Mouse (Mus musculus) liver, embryonic 12.5 days (tissue): ENCODE measurements around the gene Slx1b. TPM values are rescaled to one million over a fixed set of nuclear protein-coding genes. Genes with fewer than 3 reads are reported as not detected.
A peak's percentile ranks its signal among the peaks of the same experiment; 100 is the strongest.

Experiments used
- ATAC-seq: fragments of 200-750 bp; cut with Nextera tagmentation; 2 replicates; pipeline ENCODE4 v1.8.0; 2017; ENCODE audit warnings: moderate number of reproducible peaks, mild to moderate bottlenecking, moderate library complexity
- H3K27ac ChIP-seq: fragments of 300-500 bp; sonication (generic); 2 replicates; pipeline ENCODE4 v1.5.1; 2016; ENCODE audit warnings: mild to moderate bottlenecking
- H3K27me3 ChIP-seq: fragments of 300-500 bp; sonication (generic); replicated peaks from 2 replicates; pipeline ENCODE4 v1.6.1; 2016; ENCODE audit warnings: mild to moderate bottlenecking, moderate library complexity
- H3K36me3 ChIP-seq: fragments of 300-500 bp; sonication (generic); 2 replicates; pipeline ENCODE4 v1.6.1; 2016; ENCODE audit warnings: mild to moderate bottlenecking, moderate library complexity
- H3K4me1 ChIP-seq: fragments of 300-500 bp; sonication (generic); 2 replicates; pipeline ENCODE4 v1.6.1; 2016
- H3K4me2 ChIP-seq: fragments of 300-500 bp; sonication (generic); 2 replicates; pipeline ENCODE4 v1.6.1; 2016; ENCODE audit warnings: mild to moderate bottlenecking, moderate library complexity
- H3K4me3 ChIP-seq: fragments of 300-500 bp; sonication (generic); 2 replicates; pipeline ENCODE4 v1.5.1; 2016; ENCODE audit warnings: mild to moderate bottlenecking, moderate library complexity
- H3K9ac ChIP-seq: fragments of 300-500 bp; sonication (generic); 2 replicates; pipeline ENCODE4 v1.6.1; 2016; ENCODE audit warnings: mild to moderate bottlenecking, moderate library complexity
- H3K9me3 ChIP-seq: fragments of 300-500 bp; sonication (generic); replicated peaks from 2 replicates; pipeline ENCODE4 v1.6.1; 2016; ENCODE audit warnings: mild to moderate bottlenecking, moderate library complexity
- WGBS: fragments of 180-500 bp; shearing (Covaris S2); methylation state at CpG from one replicate; pipeline ENCODE4 v1.1.7; 2016; ENCODE audit not compliant: insufficient replicate concordance; 5-methylcytosine and 5-hydroxymethylcytosine counted together
- polyA plus RNA-seq: library from polyadenylated mRNA; unstranded; fragments of >200 nt; fragmentation: Nextera tagmentation; extraction: Ambion mirVana; gene quantifications from 2 replicates; pipeline ENCODE4 v1.2.1, GENCODE M21; 2016

The Slx1b gene
- polyA plus RNA-seq, 1 experiment from 2014 or later, result 5.1 TPM

DNA sequence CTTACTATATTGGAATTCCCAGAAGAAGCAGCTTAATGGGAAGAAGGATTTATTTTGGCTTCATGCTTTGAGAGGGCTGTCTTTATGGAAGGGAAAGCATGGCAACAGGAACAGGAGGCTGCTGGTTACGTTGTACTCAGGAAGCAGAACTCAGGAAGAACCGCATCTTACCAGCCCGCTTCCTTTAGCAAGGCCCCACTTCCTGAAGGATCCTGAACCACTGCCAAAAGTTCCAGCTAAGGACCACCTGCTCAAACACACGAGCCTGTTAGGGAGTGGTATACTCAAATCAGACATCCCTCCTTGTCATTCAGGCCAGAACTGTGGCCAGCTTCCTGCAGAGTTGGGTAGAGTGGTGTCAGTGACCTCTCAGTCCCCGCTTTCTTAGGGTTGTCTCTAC lies 27.1 kb downstream of the Slx1b start:
- Histone ChIP-seq H3K27ac (no peak overlapping the region; the same call in 1 of the 2 replicates), H3K4me2 (no peak overlapping the region), H3K27me3 (no peaks in the 10 kb centered on the region), H3K36me3 (peaks cover 94% of the 10 kb centered on the region), H3K4me1 (peaks cover 7% of the 10 kb centered on the region; the same call in 1 of the 2 replicates), H3K4me3 (no peak overlapping the region), H3K9me3 (no peaks in the 10 kb centered on the region), H3K9ac (no peak overlapping the region)
- 66% methylated on average over 5 of the region's 5 CpGs for WGBS
- no peak for ATAC-seq

DNA sequence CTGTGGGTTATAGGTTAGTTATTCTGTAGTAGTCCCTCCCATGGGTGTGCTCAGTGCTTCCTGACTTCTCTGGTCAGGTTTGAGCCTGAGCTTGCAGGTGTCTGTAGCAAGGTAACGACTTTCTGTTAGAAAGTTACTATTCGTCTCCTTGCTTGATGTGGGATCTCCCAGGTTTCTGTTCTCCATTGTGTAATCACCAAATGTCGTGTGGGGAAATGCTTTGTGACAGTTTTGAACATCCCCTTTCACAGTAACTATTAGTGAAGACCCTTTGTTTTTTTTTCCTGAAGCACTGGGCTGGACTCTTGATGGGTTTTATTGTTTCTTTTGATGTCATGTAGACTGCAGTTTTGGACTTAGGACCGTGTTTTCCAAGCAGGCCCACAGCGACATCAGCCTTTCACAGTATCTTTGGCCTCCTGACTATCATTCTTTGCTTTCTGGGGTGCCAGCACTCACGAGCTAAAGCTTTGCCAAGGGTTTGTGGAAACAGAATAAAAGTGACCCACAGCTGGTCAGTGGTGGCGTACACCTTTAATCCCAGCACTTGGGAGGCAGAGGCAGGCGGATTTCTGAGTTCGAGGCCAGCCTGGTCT lies 28.0 kb downstream of the Slx1b start:
- Histone ChIP-seq H3K36me3 (peaks cover 93% of the 10 kb centered on the region), H3K27ac (no peak overlapping the region), H3K9ac (no peak overlapping the region), H3K9me3 (no peaks in the 10 kb centered on the region), H3K27me3 (no peaks in the 10 kb centered on the region), H3K4me3 (no peak overlapping the region), H3K4me2 (no peak overlapping the region), H3K4me1 (peaks cover 7% of the 10 kb centered on the region; the same call in 1 of the 2 replicates)
- ATAC-seq, result no peak
- 79% methylated on average over 9 of the region's 9 CpGs for WGBS

DNA sequence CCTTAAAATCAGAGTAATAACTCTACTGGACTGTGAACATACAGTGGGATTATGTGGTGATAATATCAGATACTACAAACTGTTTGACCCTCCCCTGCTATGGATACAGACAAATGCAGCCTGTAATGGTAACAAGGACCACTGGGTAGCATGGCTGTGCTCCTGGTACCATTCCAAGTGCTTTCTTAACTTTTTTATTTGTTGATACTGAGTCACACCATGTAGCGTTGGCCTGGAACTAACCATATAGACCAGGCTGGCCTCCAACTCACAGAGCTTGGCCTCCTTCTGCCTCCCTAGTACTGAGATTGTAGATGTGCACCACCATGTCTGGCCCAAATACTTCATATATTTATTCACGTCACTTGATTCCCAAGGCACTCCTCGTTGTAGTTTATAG lies 30.3 kb downstream of the Slx1b start:
- no peak overlapping the region for H3K4me2 ChIP-seq
- 82% methylated on average over 3 of the region's 3 CpGs for WGBS
- no peaks in the 10 kb centered on the region for H3K27me3 ChIP-seq
- no peak overlapping the region for H3K27ac ChIP-seq
- no peaks in the 10 kb centered on the region for H3K9me3 ChIP-seq
- H3K9ac ChIP-seq, result no peak overlapping the region
- H3K4me3 ChIP-seq, result no peak overlapping the region
- peaks cover 82% of the 10 kb centered on the region for H3K36me3 ChIP-seq
- ATAC-seq, result no peak
- H3K4me1 ChIP-seq, result peaks cover 7% of the 10 kb centered on the region; the same call in 1 of the 2 replicates

DNA sequence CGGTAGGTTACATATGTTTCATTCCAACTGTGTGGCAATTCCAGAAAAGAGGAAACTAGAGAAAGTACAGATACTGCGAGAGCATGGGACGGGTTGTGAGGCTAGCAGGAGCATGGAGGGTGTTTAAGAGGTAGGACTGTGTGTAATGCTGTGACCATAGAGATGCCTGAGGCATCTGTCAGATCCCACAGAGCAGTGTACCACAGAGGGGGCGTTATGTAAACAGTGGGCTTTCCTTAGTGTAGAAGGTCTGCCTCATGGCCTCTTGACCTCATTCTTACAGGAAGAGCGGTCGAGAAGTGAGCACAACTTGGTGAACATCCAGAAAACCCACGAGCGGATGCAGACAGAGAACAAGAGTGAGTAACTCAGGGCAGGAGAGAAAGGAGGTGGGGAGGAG lies 31.9 kb downstream of the Slx1b start:
- no peak overlapping the region for H3K4me2 ChIP-seq
- no peak overlapping the region for H3K4me3 ChIP-seq
- no peaks in the 10 kb centered on the region for H3K27me3 ChIP-seq
- H3K27ac ChIP-seq, result no peak overlapping the region
- 0 out of 2 replicates have a peak, but pooled peaks cover 2% of the 10 kb centered on the region for H3K4me1 ChIP-seq
- no peak for ATAC-seq
- peaks cover 69% of the 10 kb centered on the region for H3K36me3 ChIP-seq
- H3K9ac ChIP-seq, result no peak overlapping the region
- H3K9me3 ChIP-seq, result no peaks in the 10 kb centered on the region
- 80% methylated on average over 8 of the region's 8 CpGs for WGBS

DNA sequence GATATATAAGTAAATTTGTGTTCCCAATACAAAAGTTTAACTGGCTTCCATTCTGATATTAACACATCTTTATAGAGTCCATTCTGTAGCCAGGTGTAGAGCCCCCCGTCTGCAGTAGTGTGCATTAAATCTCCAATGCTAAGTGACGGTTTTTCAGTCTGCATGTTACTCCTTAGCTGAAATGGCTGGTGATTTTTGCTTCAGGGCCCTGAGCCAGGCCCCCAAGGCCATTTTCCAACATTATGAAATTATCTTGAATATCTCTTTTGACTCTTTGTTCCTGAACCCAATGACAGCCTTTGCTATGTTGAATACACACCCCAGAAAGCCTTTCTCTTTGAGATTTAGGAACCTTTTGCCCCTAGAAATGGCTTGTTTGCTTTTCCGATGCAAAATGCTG lies 35.8 kb downstream of the Slx1b start:
- H3K27ac ChIP-seq, result no peak overlapping the region

DNA sequence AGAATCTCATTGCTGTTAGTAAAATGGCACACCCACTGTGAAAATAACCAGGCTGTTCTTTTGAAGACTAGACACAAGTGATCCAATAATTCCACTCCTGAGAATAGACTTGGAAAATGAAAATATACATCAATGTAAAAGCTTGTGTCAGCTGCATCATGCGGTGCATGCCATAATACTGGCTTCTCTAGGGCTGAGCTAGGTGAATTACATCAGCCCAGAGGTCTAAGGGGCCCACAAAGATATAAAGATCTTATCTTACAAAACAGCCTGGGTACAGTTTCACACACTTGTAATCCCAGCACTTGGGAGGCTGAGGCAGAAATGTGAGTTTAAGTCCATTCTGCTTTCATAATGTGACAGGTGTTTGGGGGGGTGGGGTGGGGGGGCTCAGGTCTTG lies 38.1 kb downstream of the Slx1b start:
- no peak overlapping the region for H3K27ac ChIP-seq
- H3K4me1 ChIP-seq, result peaks cover 48% of the 10 kb centered on the region
- 76% methylated on average over 1 of the region's 1 CpGs for WGBS
- no peaks in the 10 kb centered on the region for H3K9me3 ChIP-seq
- no peak overlapping the region for H3K9ac ChIP-seq
- no peaks in the 10 kb centered on the region for H3K27me3 ChIP-seq
- H3K4me2 ChIP-seq, result no peak overlapping the region
- H3K4me3 ChIP-seq, result no peak overlapping the region
- peaks cover 21% of the 10 kb centered on the region for H3K36me3 ChIP-seq
- no peak for ATAC-seq

More for the DNA sequence above, 35.8 kb downstream of the Slx1b start:
- Histone ChIP-seq H3K27me3 (no peaks in the 10 kb centered on the region), H3K4me3 (no peak overlapping the region), H3K9ac (no peak overlapping the region), H3K4me1 (peaks cover 27% of the 10 kb centered on the region), H3K4me2 (no peak overlapping the region), H3K9me3 (no peaks in the 10 kb centered on the region), H3K36me3 (peaks cover 40% of the 10 kb centered on the region)
- no peak for ATAC-seq
- WGBS, result 80% methylated on average over 3 of the region's 3 CpGs

DNA sequence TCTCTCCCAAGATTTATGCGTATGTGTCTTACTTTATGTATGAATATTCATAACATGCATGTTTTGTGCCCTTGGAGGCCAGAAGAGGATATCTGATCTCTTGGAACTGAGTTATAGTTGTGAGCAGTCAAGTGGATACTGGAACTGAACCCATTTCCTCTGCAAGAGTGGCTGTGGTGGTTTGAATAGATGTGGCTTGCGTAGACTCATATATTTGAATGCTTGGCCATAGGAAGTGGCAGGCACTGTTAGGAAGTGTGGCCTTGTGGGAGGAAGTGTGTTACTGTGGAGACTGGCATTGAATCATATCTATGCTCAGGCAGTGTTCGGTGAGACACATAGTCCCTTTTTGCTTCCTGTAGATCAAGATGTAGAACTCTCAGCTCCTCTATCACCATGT lies 39.9 kb downstream of the Slx1b start:
- WGBS, result 58% methylated on average over 3 of the region's 3 CpGs
- 0 out of 2 replicates have a peak, but pooled peaks have one; percentile 25 for ATAC-seq
- H3K36me3 ChIP-seq, result peaks cover 10% of the 10 kb centered on the region; the same call in 1 of the 2 replicates
- H3K4me3 ChIP-seq, result no peak overlapping the region
- H3K4me1 ChIP-seq, result peaks cover 66% of the 10 kb centered on the region
- H3K9ac ChIP-seq, result 0 out of 2 replicates have a peak overlapping the region, but pooled peaks have one; percentile 17
- H3K4me2 ChIP-seq, result no peak overlapping the region
- H3K9me3 ChIP-seq, result no peaks in the 10 kb centered on the region
- H3K27ac ChIP-seq, result peak overlapping the region; percentile 70
- no peaks in the 10 kb centered on the region for H3K27me3 ChIP-seq

DNA sequence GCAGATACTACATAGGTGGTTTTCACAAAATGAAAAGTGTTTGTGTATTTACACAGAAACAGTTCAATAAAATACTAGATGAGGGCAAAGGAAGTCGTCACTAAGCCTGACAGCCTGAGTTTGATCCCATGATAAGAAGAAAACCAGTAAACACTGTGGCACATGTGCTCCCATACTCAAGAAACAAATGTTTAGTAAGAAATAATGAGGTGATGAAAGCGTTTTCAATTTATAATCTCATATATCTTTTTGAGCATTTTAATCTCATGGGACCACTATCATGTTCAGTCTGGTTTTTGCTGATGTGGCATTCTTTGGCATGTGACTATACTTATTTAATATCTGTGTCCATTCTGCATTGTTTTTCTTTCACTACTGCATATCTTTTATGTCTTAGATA lies 41.6 kb downstream of the Slx1b start:
- Histone ChIP-seq H3K36me3 (peaks cover 10% of the 10 kb centered on the region; the same call in 1 of the 2 replicates), H3K9me3 (no peaks in the 10 kb centered on the region), H3K27ac (0 out of 2 replicates have a peak overlapping the region, but pooled peaks have one; percentile 24), H3K27me3 (no peaks in the 10 kb centered on the region), H3K4me2 (no peak overlapping the region), H3K9ac (no peak overlapping the region), H3K4me3 (no peak overlapping the region), H3K4me1 (peaks cover 76% of the 10 kb centered on the region)
- ATAC-seq, result no peak
- WGBS, result 51% methylated on average over 2 of the region's 2 CpGs

DNA sequence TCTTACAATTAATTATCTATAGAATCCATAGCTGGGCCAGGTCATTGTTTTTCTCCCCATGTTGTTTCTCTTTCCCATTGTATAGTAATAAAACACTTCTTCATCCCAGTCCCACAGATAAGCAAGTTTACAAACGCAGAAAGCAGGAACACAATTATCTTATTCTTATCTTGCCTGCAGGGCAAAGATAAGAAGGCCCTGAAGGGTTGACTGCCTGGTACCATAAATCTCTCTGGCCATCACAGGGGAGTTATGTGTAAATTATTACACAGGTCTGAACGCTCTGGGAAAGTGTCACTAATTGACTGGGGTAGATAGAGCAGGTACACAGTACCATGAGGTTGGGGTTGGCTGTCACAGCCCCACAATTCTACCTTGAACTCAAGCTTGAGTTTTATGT lies 44.7 kb downstream of the Slx1b start:
- no peaks in the 10 kb centered on the region for H3K27me3 ChIP-seq
- ATAC-seq, result peak; percentile 36; the same call in 1 of the 2 replicates
- H3K4me1 ChIP-seq, result peaks cover 63% of the 10 kb centered on the region
- H3K9me3 ChIP-seq, result no peaks in the 10 kb centered on the region
- peak overlapping the region; percentile 18; the same call in 1 of the 2 replicates for H3K9ac ChIP-seq
- H3K27ac ChIP-seq, result peak overlapping the region; percentile 92
- peaks cover 4% of the 10 kb centered on the region; the same call in 1 of the 2 replicates for H3K36me3 ChIP-seq
- WGBS, result 6% methylated on average over 2 of the region's 2 CpGs
- peak overlapping the region; percentile 85 for H3K4me2 ChIP-seq
- H3K4me3 ChIP-seq, result no peak overlapping the region

DNA sequence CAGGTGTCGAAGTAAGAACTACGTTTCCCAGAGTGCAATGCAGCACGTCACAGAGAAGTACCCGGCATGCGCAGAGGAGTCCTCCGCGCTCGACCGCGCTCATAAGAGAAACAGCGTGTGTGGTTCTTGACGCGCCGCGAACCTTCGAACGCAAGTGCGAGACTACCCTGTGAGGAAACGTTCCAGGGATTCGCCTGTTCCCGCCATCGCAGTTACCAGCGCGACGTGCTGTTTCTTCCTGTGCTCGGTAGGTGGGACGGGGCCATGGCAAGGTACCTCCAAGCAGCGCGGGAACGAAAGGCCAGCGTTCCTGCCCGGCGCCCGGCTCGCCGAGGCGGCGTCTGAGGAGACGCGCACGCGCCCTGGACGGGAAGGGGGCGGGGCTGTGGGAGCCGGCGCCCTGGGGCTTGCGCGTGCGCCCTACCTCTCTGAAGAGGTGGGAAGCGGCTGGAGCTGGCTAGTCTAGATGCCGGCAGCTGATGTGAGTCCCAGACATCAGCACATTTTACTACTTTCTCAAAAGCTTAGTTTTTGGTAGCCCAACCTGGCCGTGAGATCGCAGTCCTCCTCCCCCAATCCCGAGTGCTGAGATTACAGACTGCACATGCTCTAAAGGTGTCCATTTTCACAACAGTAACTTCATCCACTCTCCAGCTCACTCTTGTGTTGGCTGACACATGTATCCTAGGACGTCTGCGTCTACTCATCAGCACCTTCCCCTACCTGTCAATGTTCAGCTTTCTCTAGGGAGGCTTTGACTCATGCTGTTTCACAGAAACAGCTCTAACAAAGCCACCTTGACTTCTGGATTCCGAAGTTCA lies 46.1 kb downstream of the Slx1b start, which contains the start of gene Sgf29:
TSS of gene Sgf29 (plus strand) at position 79 of the 821 bp plus-strand sequence.
- under 1% methylated on average over 57 of the region's 57 CpGs for WGBS
- peak within 1 kb of the TSS; percentile 76 for H3K9ac ChIP-seq
- peaks cover 3% of the 10 kb centered on the region; the same call in 1 of the 2 replicates for H3K36me3 ChIP-seq
- no peaks in the 10 kb centered on the region for H3K27me3 ChIP-seq
- H3K4me1 ChIP-seq, result peaks cover 62% of the 10 kb centered on the region
- peak within 1 kb of the TSS; percentile 85 for H3K4me2 ChIP-seq
- peak within 1 kb of the TSS; percentile 67 for H3K4me3 ChIP-seq
- peak within 1 kb of the TSS; percentile 92 for H3K27ac ChIP-seq
- H3K9me3 ChIP-seq, result no peaks in the 10 kb centered on the region
- peak; percentile 96 for ATAC-seq

DNA sequence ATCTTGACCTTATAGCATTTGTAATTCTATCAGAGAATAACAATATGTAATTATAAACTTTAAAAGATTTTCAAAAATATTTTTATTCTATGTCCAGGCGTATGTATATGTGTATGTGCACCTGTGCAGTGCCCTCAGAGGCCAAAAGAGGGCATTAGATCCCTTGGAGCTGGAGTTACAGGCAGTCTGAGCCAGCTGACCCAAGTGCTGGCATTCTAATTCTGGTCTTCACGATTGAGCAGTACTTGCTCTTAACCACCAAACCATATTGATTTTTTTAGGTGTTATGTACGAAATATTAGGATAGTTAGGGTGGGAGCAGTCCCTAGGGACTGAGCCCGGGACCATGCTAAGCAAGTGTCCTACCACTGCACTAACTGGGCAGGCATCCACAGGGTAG lies 47.1 kb downstream of the Slx1b start:
- Histone ChIP-seq H3K9me3 (no peaks in the 10 kb centered on the region), H3K4me1 (peaks cover 55% of the 10 kb centered on the region), H3K27ac (no peak overlapping the region), H3K27me3 (no peaks in the 10 kb centered on the region), H3K4me2 (peak overlapping the region; percentile 85), H3K4me3 (peak overlapping the region; percentile 67), H3K36me3 (peaks cover under 1% of the 10 kb centered on the region; the same call in 1 of the 2 replicates), H3K9ac (no peak overlapping the region)
- WGBS, result 65% methylated on average over 4 of the region's 4 CpGs
- no peak for ATAC-seq

DNA sequence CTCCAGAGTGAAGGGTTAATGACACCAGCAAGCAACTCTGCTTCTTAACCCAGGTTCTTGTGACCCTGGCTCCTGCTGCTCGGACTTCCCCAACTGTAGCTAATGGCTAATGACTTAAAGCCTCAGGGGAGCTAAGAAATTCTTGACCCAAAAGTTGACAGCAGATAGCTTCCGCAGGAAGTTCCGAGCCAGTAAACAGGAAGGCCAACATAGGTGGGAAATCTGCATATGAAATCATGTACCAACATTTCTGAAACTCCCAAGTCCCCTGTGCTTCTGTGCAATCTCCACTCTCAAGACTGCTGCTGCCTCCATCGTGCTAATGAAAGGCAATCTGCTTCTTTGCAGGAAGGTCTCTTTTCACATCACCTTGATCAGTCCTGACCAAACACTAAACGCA lies 49.9 kb downstream of the Slx1b start:
- Histone ChIP-seq H3K27me3 (no peaks in the 10 kb centered on the region), H3K4me1 (peaks cover 29% of the 10 kb centered on the region), H3K4me2 (no peak overlapping the region), H3K36me3 (no peaks in the 10 kb centered on the region), H3K9me3 (no peaks in the 10 kb centered on the region), H3K9ac (no peak overlapping the region), H3K27ac (no peak overlapping the region; the same call in 1 of the 2 replicates), H3K4me3 (no peak overlapping the region)
- 56% methylated on average over 5 of the region's 5 CpGs for WGBS
- no peak for ATAC-seq
